Mouse (Mus musculus) spleen, adult 2 months (tissue): ENCODE results near the gene Cpm.
"Not testable (repeated sequence)": the region's sequence is repeated elsewhere in the genome, so short reads cannot be mapped to it uniquely, and the experiment has no call there.

Source experiments
- CTCF ChIP-seq: fragments of 200-500 bp; IDR thresholded peaks from 2 replicates; pipeline ENCODE4 v1.5.1; 2011; ENCODE audit warnings: mild to moderate bottlenecking, inconsistent platforms; ENCODE audit not compliant: insufficient read depth, insufficient read length, insufficient replicate concordance; ENCODE audit errors: extremely low read depth
- POLR2A ChIP-seq: fragments of 200-500 bp; IDR thresholded peaks from 2 replicates; pipeline ENCODE4 v1.6.1; 2011; ENCODE audit warnings: low read depth, low read length, inconsistent platforms

DNA sequence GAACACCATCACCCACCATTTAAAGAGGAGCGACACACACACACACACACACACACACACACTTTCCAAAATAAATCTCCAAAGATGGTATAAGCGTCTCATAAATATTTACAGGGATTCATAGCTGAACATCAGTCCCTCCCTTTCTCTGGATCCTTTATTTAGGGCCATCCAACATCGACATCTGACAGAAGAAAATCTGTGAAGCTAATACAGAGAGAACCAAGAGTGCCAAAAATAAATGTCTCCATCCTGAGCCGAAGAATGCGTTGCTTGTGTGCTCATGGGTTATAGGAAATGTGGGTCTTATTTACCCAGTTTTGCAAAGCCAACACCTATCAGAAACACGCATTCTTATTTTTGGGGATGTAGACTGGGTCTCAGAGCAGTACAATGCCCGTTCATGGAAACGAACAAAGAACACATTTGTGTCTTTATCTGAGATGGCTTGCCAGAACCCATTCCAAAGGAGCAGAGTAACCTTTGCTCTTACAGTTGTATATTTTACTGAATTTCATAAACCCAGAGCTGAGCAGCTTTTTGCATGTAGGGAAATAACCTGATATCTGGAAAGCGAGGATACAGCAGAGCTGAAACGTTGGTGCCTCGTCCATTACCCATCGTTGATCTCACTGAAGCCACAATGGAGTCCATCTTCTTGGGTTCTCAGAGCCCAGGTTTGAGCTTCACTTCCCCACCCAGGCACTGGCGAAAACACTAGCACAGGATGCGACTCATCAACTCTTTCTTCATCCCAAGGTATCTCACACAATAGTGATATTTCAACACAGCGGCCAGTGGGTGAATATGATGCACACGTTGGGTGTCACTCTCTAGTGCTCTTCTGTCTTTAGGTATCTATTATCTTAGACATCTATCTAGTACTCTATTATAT, 31.7 kb upstream of the Cpm start:
- not testable (repeated sequence) for TF ChIP-seq CTCF, POLR2A
